Mouse (Mus musculus) lung, embryonic 15.5 days (tissue): Measurements from ENCODE around the gene Fam171b. TPM values are rescaled to one million over a fixed set of nuclear protein-coding genes. Genes with fewer than 3 reads are reported as not detected.
A peak's percentile ranks its signal among the peaks of the same experiment; 100 is the strongest.

Experiments used
- ATAC-seq: fragments of 200-750 bp; cut with Nextera tagmentation; 2 replicates; pipeline ENCODE4 v1.8.0; 2017; ENCODE audit warnings: moderate number of reproducible peaks, borderline replicate concordance; ENCODE audit not compliant: low FRiP score, low TSS enrichment; ENCODE audit errors: extremely low read depth
- H3K27ac ChIP-seq: fragments of 300-500 bp; sonication (generic); 2 replicates; pipeline ENCODE4 v1.5.1; 2015; ENCODE audit warnings: moderate library complexity, mild to moderate bottlenecking, inconsistent platforms
- H3K27me3 ChIP-seq: fragments of 300-500 bp; sonication (generic); 2 replicates; pipeline ENCODE4 v1.6.1; 2015; ENCODE audit warnings: inconsistent platforms
- H3K36me3 ChIP-seq: fragments of 300-500 bp; sonication (generic); 2 replicates; pipeline ENCODE4 v1.6.1; 2015; ENCODE audit warnings: inconsistent platforms
- H3K4me1 ChIP-seq: fragments of 300-500 bp; sonication (generic); 2 replicates; pipeline ENCODE4 v1.6.1; 2015; ENCODE audit warnings: inconsistent platforms
- H3K4me2 ChIP-seq: fragments of 300-500 bp; sonication (generic); 2 replicates; pipeline ENCODE4 v1.6.1; 2015; ENCODE audit warnings: inconsistent platforms, mild to moderate bottlenecking, moderate library complexity
- H3K4me3 ChIP-seq: fragments of 300-500 bp; sonication (generic); 2 replicates; pipeline ENCODE4 v1.5.1; 2015; ENCODE audit warnings: mild to moderate bottlenecking, inconsistent platforms
- H3K9ac ChIP-seq: fragments of 300-500 bp; sonication (generic); 2 replicates; pipeline ENCODE4 v1.6.1; 2015; ENCODE audit warnings: inconsistent platforms
- H3K9me3 ChIP-seq: fragments of 300-500 bp; sonication (generic); 2 replicates; pipeline ENCODE4 v1.6.1; 2016; ENCODE audit warnings: inconsistent platforms
- whole genome bisulfite sequencing: fragments of 180-500 bp; shearing (Covaris S2); methylation state at CpG from one replicate; pipeline ENCODE4 v1.1.7; 2015; 5-methylcytosine and 5-hydroxymethylcytosine counted together
- polyA plus RNA-seq: library from polyadenylated mRNA; unstranded; fragments of >200 nt; fragmentation: Nextera tagmentation; extraction: Ambion mirVana; gene quantifications from 2 replicates; pipeline ENCODE4 v1.2.1, GENCODE M21; 2015

Fam171b gene
- polyA plus RNA-seq, result 2.0 and 2.7 TPM in 2 replicates

DNA sequence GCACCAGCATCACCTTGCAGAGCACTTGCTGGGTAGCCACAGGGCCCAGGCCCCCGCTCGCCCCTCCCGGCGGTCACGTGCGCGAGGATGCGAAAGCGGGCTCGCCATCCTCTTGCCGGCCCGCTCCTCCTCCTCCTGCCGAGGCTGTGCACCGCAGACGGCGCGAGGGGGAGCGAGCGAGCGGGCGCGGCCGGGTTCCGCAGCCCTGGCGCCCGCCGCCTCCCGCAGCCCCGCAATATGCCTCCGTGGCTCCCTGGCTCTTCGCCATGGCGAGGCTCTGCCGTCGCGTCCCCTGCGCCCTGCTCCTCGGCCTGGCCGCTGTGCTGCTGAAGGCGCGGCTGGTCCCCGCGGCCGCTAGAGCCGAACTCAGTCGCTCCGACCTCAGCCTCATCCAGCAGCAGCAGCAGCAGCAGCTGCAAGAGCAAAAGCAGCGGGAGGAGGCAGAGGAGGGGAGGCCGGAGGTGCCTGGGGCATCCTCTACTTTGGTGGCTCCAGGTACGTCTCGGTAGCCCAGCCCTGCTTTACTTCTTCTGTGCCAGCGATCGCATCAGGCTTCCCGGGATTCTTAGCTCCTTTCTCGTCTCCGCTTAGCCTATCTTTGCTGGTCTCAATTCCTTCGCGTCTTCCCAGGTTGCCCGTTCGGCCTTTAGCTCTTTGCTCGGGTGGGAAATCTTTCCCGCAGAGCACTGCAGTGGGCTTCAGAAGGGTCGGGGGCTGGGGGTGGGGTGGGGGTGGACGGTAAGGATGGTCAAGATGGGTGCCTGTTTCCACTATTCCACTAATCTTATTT lies at the start of gene Fam171b:
TSS of gene Fam171b (plus strand) at position 154 of the 790 bp plus-strand sequence.
- peak; percentile 91; the same call in 1 of the 2 replicates for ATAC-seq
- Histone ChIP-seq H3K9ac (peak within 1 kb of the TSS; percentile 55), H3K4me3 (peak within 1 kb of the TSS; percentile 56), H3K4me1 (peaks cover 3% of the 10 kb centered on the region), H3K4me2 (peak within 1 kb of the TSS; percentile 95), H3K27ac (no peak within 1 kb of the TSS), H3K36me3 (no peaks in the 10 kb centered on the region), H3K27me3 (peaks cover 38% of the 10 kb centered on the region), H3K9me3 (no peaks in the 10 kb centered on the region)
- 4% methylated on average over 63 of the region's 63 CpGs for WGBS

DNA sequence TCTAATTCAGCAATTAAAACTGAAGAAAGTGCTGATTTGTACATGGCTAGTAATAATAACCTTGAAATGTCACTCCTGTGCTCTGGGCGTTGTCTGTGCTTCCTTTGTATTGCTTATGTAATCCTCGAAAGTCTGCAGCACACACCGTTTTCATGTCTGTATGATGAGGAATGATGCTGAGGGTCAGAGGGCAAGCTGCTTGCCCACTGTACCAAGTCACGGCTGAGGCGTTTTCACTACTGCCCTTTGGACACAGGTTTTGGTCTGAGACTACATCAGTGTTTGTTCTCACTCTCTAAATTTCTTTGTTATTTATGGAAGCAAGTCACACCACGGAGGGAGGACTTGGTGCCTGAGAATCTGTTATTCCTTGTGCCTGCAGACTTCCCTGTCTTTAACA lies 46.4 kb upstream of the Fam171b start:
- H3K4me1 ChIP-seq, result no peaks in the 10 kb centered on the region
- no peaks in the 10 kb centered on the region for H3K9me3 ChIP-seq
- no peak overlapping the region for H3K4me3 ChIP-seq
- H3K4me2 ChIP-seq, result no peak overlapping the region
- no peak overlapping the region for H3K9ac ChIP-seq
- H3K27ac ChIP-seq, result no peak overlapping the region
- H3K27me3 ChIP-seq, result no peaks in the 10 kb centered on the region
- ATAC-seq, result no peak
- WGBS, result 44% methylated on average over 6 of the region's 6 CpGs
- H3K36me3 ChIP-seq, result peaks cover 17% of the 10 kb centered on the region; the same call in 1 of the 2 replicates

DNA sequence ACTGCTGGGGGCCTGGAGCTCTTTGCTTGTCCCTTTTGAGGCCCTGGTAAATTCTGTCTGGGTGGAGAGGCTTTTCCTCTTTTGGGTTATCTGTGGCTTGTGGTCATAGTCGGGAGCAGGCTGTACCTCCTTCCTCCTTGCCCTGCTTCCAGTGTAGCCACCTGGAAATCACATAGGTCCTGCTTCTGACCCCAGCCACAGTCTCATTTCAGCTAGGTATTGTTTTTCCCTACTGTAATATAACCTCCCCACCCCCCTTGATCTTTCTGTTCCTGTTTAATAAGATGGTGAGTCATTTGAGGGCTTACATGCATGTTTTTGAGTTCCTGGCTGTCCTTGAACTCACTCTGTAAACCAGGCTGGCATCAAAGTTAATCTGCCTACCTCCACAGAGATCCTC lies 45.6 kb upstream of the Fam171b start:
- H3K9me3 ChIP-seq, result no peaks in the 10 kb centered on the region
- WGBS, result 60% methylated on average over 1 of the region's 1 CpGs
- H3K27me3 ChIP-seq, result no peaks in the 10 kb centered on the region
- no peak for ATAC-seq
- no peak overlapping the region for H3K9ac ChIP-seq
- H3K4me1 ChIP-seq, result no peaks in the 10 kb centered on the region
- no peak overlapping the region for H3K27ac ChIP-seq
- H3K4me3 ChIP-seq, result no peak overlapping the region
- H3K4me2 ChIP-seq, result no peak overlapping the region
- H3K36me3 ChIP-seq, result peaks cover 17% of the 10 kb centered on the region; the same call in 1 of the 2 replicates

DNA sequence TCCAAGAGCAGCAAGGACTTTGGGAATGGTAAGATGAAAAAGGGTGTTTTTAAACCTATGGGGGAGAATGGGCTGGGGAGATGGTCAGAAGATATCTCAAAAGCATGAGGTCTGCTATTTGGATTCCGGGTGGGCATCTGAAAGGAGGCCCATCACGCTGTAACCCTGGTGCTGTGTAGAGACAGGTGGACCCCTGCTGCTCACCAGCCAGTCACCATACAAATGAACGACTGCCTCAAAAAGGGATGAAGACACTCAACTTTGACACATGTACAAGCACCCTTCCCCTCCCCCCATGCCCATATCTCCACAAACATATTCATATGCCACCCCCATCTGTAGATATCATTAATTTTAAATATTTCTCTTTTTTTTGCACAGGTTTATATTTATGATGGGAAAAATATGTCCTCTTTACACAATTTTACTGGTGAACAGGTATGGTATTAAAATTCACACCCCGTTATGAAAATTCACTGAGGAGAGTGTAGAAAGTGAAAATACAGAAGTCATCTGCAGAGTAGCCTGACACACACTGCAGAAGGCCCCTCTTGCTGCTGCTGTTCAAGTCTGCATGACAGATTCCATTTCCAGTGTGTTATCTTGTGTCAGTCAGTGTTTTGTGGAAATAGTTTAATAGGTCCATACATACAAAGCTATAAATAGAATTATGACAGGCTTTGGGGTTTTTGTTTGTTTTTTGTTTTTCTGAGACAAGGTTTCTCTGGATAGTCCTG lies 44.0 kb upstream of the Fam171b start:
- Histone ChIP-seq H3K27ac (no peak overlapping the region), H3K4me2 (no peak overlapping the region), H3K27me3 (no peaks in the 10 kb centered on the region), H3K36me3 (peaks cover 30% of the 10 kb centered on the region), H3K4me1 (no peaks in the 10 kb centered on the region), H3K9me3 (no peaks in the 10 kb centered on the region), H3K4me3 (no peak overlapping the region), H3K9ac (no peak overlapping the region)
- ATAC-seq, result no peak
- WGBS, result 90% methylated on average over 4 of the region's 4 CpGs

DNA sequence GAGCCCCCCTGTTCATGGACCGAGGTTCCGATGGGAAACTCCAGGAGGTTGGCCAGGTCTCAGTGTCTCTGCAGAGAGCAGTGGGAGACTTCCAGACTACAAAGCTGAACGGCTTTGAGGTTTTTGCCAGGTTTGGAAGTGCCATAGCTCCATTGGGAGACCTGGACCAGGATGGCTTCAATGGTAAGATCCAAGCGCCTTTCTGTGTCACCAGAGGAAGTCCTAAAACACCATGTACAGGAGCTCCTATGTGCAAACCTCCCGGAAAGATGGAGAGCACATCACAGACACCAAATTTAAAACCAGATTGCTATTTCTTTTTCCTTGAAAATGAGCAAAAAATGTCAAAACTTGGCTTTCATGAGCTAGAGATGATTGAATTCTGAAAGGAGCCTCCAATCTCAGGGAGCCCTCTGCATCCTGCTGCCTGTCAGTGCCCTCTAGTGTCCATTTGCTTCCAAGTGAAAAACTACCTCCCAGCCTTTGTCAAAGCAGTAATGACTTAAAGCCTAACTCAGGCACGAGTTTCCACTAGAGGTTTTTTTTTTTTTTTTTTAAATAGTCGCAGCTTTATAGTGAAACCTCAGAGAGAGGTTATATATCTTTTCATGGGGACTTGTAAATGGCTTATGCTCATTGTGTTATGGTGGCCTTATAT lies 41.2 kb upstream of the Fam171b start:
- Histone ChIP-seq H3K9ac (no peak overlapping the region), H3K27ac (no peak overlapping the region), H3K4me3 (no peak overlapping the region), H3K27me3 (no peaks in the 10 kb centered on the region), H3K9me3 (no peaks in the 10 kb centered on the region), H3K4me1 (no peaks in the 10 kb centered on the region), H3K4me2 (no peak overlapping the region), H3K36me3 (peaks cover 26% of the 10 kb centered on the region)
- ATAC-seq, result no peak
- 56% methylated on average over 7 of the region's 7 CpGs for WGBS

DNA sequence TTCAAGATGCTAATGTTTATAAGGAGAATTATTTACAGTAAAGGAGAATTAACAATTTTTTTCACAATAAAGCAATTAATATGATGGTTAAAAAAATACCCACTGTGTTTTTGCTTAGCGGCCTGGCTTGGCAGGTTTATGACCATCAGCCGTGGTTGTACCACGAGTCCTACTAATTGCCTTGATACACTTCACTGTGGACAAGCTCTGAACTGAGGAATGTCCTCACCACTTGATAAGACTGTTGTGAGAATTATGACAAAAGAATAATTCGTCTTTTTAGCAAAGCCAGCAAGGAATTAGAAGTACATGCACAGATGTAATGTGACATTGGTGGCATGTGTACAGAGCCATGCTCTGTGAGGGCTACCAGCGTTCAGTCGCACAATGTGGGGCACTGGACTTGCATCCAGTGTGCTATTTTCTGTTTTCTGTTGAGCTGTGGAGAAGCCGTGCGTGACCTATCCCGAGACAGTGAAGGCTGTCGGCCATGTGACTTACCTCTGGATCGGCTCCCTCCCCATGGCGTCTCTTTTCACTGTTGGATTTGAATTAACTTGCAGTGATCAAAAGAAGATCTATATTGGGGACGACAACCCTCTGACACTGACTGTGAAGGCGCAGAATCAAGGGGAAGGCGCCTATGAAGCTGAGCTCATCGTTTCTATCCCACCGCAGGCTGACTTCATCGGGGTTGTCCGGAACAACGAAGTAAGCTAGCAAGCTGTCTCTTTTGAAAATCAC lies 20.9 kb upstream of the Fam171b start:
- H3K4me2 ChIP-seq, result no peak overlapping the region
- H3K27ac ChIP-seq, result no peak overlapping the region
- no peak for ATAC-seq
- H3K27me3 ChIP-seq, result no peaks in the 10 kb centered on the region
- no peaks in the 10 kb centered on the region for H3K9me3 ChIP-seq
- WGBS, result 91% methylated on average over 20 of the region's 20 CpGs
- H3K9ac ChIP-seq, result no peak overlapping the region
- peaks cover 35% of the 10 kb centered on the region for H3K36me3 ChIP-seq
- no peak overlapping the region for H3K4me3 ChIP-seq
- H3K4me1 ChIP-seq, result no peaks in the 10 kb centered on the region

DNA sequence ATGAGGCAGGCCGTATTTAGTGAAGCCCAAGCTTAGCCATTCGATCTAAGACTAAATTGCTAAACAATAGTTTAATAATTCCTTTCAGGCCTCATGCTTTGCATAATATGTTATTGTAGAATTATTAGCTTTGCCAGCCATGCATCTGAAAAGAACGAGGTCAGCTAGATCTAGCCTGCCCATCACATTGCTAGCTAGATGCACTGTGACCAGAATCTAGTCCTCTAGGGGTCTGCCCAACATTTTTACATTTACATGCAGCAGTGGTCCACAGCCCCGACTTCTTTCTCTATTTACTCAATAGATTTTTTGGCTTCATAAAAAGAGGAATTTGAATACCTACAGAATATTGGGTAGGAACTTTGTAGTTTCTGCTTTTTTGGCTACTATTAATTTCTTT lies 20.3 kb upstream of the Fam171b start:
- H3K4me2 ChIP-seq, result no peak overlapping the region
- H3K27ac ChIP-seq, result no peak overlapping the region
- H3K4me3 ChIP-seq, result no peak overlapping the region
- WGBS, result 90% methylated on average over 4 of the region's 4 CpGs
- no peaks in the 10 kb centered on the region for H3K27me3 ChIP-seq
- no peak overlapping the region for H3K9ac ChIP-seq
- no peak for ATAC-seq
- H3K36me3 ChIP-seq, result peaks cover 38% of the 10 kb centered on the region
- H3K9me3 ChIP-seq, result no peaks in the 10 kb centered on the region
- no peaks in the 10 kb centered on the region for H3K4me1 ChIP-seq

DNA sequence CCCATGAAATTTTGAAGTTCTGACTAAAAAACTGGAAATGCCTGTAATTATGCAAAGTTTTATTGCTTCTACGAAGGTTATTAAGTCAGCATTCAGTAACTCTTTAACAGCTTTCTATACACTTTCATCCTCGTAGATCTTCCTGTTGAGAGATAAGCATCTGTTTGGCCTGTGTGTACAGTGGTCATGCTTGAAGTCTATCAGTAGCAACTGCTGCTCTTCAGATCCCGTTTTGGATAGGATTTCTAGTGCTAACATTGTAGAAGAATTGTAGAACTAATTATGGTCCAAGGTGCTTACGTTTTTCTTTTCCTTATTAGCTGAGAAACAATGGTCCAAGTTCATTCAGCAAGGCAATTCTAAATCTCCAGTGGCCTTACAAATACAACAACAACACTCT lies 16.7 kb upstream of the Fam171b start:
- no peak for ATAC-seq
- Histone ChIP-seq H3K36me3 (peaks cover 63% of the 10 kb centered on the region), H3K4me2 (no peak overlapping the region), H3K4me3 (no peak overlapping the region), H3K9ac (no peak overlapping the region), H3K4me1 (no peaks in the 10 kb centered on the region), H3K27me3 (no peaks in the 10 kb centered on the region), H3K9me3 (no peaks in the 10 kb centered on the region), H3K27ac (no peak overlapping the region)
- WGBS, result 71% methylated on average over 4 of the region's 4 CpGs

DNA sequence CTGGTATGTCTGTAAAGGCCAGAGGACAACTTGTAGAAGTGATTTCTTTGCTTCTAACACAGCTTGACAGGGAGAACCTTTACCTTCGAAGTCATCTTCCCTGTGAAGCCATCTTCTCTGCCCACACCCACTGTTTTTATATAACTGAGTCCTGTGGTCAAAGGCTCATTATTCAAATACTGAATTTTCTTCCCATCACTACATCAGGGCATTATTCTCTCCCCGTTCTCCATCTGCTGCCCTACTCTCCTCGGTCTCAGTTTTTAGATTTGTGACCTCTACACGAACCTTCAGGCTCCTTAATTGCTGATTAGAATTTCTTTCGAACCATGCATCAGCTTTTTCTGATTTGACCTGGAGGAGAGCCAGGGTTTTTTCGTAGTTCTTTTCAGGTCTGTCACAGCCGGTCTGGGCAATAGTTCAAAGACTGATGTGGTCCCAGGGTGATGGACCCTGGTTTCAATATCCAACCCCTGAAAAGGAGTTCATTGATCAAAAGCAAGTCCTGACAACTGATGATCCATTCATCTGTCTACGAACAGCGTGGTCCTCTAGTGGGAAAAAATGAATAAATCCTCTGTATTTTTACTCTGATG lies 14.4 kb upstream of the Fam171b start:
- H3K27ac ChIP-seq, result no peak overlapping the region
- no peak overlapping the region for H3K9ac ChIP-seq
- ATAC-seq, result no peak
- no peaks in the 10 kb centered on the region for H3K4me1 ChIP-seq
- no peaks in the 10 kb centered on the region for H3K27me3 ChIP-seq
- no peak overlapping the region for H3K4me2 ChIP-seq
- no peak overlapping the region for H3K4me3 ChIP-seq
- WGBS, result 68% methylated on average over 9 of the region's 9 CpGs
- no peaks in the 10 kb centered on the region for H3K9me3 ChIP-seq
- H3K36me3 ChIP-seq, result peaks cover 58% of the 10 kb centered on the region

DNA sequence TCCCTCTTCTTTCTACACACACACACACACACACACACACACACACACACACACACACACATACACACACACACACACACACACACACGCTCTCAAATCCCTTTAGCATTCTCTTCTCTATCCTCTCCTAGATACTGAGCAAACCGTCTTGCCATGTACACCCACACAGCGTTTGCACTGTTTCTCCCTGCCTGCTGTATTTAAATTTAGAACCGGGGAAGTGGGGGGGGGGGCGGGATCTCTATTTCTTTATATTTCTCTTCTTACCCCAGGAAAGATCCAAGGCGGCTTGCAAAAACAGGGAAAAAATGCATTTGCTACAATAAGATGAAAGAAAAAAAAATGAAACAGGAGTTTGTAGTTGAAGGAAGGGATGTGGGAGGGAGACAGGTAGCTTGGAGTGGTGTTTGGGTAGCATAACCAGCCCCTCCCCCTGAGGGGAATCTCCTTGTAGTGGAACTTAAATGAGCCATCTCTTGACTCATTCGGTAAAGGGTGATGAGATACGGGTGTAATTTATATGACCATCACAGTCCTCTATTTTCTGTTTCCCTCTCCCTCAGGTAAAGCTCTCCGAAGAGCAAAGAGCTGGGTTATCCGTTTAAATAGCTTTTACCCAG lies 947 bp downstream of the Fam171b start:
- H3K36me3 ChIP-seq, result no peaks in the 10 kb centered on the region
- ATAC-seq, result no peak

DNA sequence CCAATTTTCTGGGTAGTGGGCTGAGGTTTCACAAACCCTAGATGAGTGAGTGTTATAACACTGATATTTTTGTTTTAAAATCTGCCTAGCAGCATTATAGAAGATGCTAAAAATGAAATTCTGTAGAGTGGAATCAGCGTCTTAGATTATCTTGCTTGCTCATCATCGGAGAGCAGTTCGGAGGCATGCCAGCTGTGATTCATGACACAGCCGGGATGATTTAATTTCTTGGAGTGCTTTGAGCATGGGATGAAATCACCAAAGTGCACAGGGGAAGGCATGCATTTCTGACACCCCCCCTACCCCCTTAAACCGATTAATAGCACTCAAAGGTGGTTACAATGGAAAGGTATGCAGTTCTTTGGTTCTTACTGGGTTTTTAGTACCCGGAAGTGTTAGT lies 1.6 kb downstream of the Fam171b start:
- no peaks in the 10 kb centered on the region for H3K9me3 ChIP-seq
- no peaks in the 10 kb centered on the region for H3K36me3 ChIP-seq
- H3K4me2 ChIP-seq, result no peak overlapping the region
- H3K27ac ChIP-seq, result no peak overlapping the region
- ATAC-seq, result no peak
- no peak overlapping the region for H3K4me3 ChIP-seq
- H3K4me1 ChIP-seq, result peaks cover 3% of the 10 kb centered on the region
- no peak overlapping the region for H3K9ac ChIP-seq
- 46% methylated on average over 6 of the region's 6 CpGs for WGBS
- H3K27me3 ChIP-seq, result peaks cover 38% of the 10 kb centered on the region

More for the DNA sequence above, 947 bp downstream of the Fam171b start:
- H3K9ac ChIP-seq, result no peak overlapping the region
- H3K4me2 ChIP-seq, result peak overlapping the region; percentile 95
- H3K4me3 ChIP-seq, result peak overlapping the region; percentile 56
- H3K27ac ChIP-seq, result no peak overlapping the region
- no peaks in the 10 kb centered on the region for H3K9me3 ChIP-seq
- H3K4me1 ChIP-seq, result peaks cover 3% of the 10 kb centered on the region
- peaks cover 38% of the 10 kb centered on the region for H3K27me3 ChIP-seq
- 14% methylated on average over 10 of the region's 10 CpGs for WGBS
